Mouse (Mus musculus) liver, embryonic 12.5 days (tissue): ENCODE measurements around the gene Xxylt1. TPM values are rescaled to one million over a fixed set of nuclear protein-coding genes. Genes with fewer than 3 reads are reported as not detected.
"Not testable (repeated sequence)": the region's sequence is repeated elsewhere in the genome, so short reads cannot be mapped to it uniquely, and the experiment has no call there.

ENCODE experiments used
- ATAC-seq: fragments of 200-750 bp; cut with Nextera tagmentation; 2 replicates; pipeline ENCODE4 v1.8.0; 2017; ENCODE audit warnings: moderate number of reproducible peaks, mild to moderate bottlenecking, moderate library complexity
- H3K27ac ChIP-seq: fragments of 300-500 bp; sonication (generic); 2 replicates; pipeline ENCODE4 v1.5.1; 2016; ENCODE audit warnings: mild to moderate bottlenecking
- H3K27me3 ChIP-seq: fragments of 300-500 bp; sonication (generic); replicated peaks from 2 replicates; pipeline ENCODE4 v1.6.1; 2016; ENCODE audit warnings: mild to moderate bottlenecking, moderate library complexity
- H3K36me3 ChIP-seq: fragments of 300-500 bp; sonication (generic); 2 replicates; pipeline ENCODE4 v1.6.1; 2016; ENCODE audit warnings: mild to moderate bottlenecking, moderate library complexity
- H3K4me1 ChIP-seq: fragments of 300-500 bp; sonication (generic); 2 replicates; pipeline ENCODE4 v1.6.1; 2016
- H3K4me2 ChIP-seq: fragments of 300-500 bp; sonication (generic); 2 replicates; pipeline ENCODE4 v1.6.1; 2016; ENCODE audit warnings: mild to moderate bottlenecking, moderate library complexity
- H3K4me3 ChIP-seq: fragments of 300-500 bp; sonication (generic); 2 replicates; pipeline ENCODE4 v1.5.1; 2016; ENCODE audit warnings: mild to moderate bottlenecking, moderate library complexity
- H3K9ac ChIP-seq: fragments of 300-500 bp; sonication (generic); 2 replicates; pipeline ENCODE4 v1.6.1; 2016; ENCODE audit warnings: mild to moderate bottlenecking, moderate library complexity
- H3K9me3 ChIP-seq: fragments of 300-500 bp; sonication (generic); replicated peaks from 2 replicates; pipeline ENCODE4 v1.6.1; 2016; ENCODE audit warnings: mild to moderate bottlenecking, moderate library complexity
- WGBS: fragments of 180-500 bp; shearing (Covaris S2); methylation state at CpG from one replicate; pipeline ENCODE4 v1.1.7; 2016; ENCODE audit not compliant: insufficient replicate concordance; 5-methylcytosine and 5-hydroxymethylcytosine counted together
- polyA plus RNA-seq: library from polyadenylated mRNA; unstranded; fragments of >200 nt; fragmentation: Nextera tagmentation; extraction: Ambion mirVana; gene quantifications from 2 replicates; pipeline ENCODE4 v1.2.1, GENCODE M21; 2016

The Xxylt1 gene
- polyA plus RNA-seq, 1 experiment from 2014 or later, result 7.5 TPM

DNA sequence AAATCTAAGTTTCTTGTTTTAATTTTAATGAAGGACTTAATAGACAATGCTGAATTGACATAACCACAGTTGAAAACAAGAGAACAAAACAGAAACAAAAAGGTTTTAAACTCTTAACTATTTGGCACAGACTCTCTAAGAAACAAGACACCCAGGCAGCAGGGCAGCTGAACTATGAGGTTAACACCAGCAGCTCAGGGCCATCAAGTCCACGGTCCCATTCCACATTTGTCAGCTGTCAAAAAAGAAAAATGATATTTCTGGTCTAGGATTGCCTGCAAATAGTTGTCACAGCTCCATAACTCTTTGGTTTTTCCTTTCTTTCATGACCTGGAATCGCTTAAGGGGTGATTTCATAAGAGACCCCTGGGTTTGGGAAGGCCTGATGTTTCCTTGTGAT lies 64.6 kb downstream of the Xxylt1 start:
- no peak for ATAC-seq
- H3K4me1 ChIP-seq, result peaks cover 19% of the 10 kb centered on the region
- 65% methylated on average over 2 of the region's 2 CpGs for WGBS

DNA sequence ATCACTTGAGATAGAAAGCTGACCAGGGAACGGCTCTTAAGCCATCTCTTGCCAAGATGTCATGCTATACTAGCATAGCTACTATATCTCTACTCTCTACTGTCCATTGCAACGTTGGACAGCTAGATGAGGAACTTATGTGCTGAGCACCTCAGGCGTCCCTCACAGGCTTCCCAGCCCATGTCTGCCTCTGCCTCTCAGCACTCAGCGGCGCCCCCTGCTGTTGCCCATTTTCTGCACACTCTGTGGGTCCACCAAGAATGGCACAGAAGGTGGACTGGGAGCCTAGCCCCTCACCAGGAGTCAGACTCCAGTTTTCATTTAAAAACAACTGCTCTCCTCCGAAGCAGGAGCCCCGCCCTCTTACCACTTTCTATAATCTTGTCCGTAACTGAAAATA lies 65.1 kb downstream of the Xxylt1 start:
- Histone ChIP-seq H3K27me3 (no peaks in the 10 kb centered on the region), H3K9me3 (no peaks in the 10 kb centered on the region), H3K27ac (no peak overlapping the region), H3K4me3 (no peak overlapping the region), H3K4me1 (peaks cover 14% of the 10 kb centered on the region), H3K36me3 (no peaks in the 10 kb centered on the region), H3K4me2 (no peak overlapping the region), H3K9ac (no peak overlapping the region)
- ATAC-seq, result no peak
- 56% methylated on average over 8 of the region's 8 CpGs for WGBS

More for the DNA sequence above, 64.6 kb downstream of the Xxylt1 start:
- Histone ChIP-seq H3K4me2 (no peak overlapping the region), H3K4me3 (no peak overlapping the region), H3K27ac (no peak overlapping the region), H3K9ac (no peak overlapping the region), H3K9me3 (no peaks in the 10 kb centered on the region), H3K36me3 (no peaks in the 10 kb centered on the region), H3K27me3 (no peaks in the 10 kb centered on the region)

DNA sequence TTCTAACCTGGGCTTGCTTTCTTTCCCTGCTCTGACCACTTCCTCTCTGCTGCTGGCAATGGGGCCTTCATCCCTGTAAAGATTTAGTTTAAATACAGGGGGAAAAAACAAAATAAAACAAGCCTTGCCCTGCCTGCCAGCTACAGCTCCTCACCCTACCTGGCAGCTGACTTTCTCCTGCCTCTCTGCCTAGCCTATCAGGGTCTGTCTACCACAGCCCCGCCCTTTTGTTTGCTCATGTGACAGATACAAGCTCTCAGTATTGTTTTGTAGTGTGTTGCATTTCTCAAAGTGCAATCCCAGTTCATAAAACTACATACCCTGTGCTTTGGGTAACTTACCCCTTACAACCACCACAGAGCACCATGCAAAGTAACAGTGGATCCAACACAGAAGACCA lies 66.0 kb downstream of the Xxylt1 start:
- no peak overlapping the region for H3K27ac ChIP-seq
- H3K27me3 ChIP-seq, result no peaks in the 10 kb centered on the region
- no peak for ATAC-seq
- no peaks in the 10 kb centered on the region for H3K9me3 ChIP-seq
- H3K4me3 ChIP-seq, result no peak overlapping the region
- H3K4me1 ChIP-seq, result peaks cover 10% of the 10 kb centered on the region
- no peaks in the 10 kb centered on the region for H3K36me3 ChIP-seq
- 76% methylated on average over 1 of the region's 1 CpGs for WGBS
- no peak overlapping the region for H3K4me2 ChIP-seq
- no peak overlapping the region for H3K9ac ChIP-seq

DNA sequence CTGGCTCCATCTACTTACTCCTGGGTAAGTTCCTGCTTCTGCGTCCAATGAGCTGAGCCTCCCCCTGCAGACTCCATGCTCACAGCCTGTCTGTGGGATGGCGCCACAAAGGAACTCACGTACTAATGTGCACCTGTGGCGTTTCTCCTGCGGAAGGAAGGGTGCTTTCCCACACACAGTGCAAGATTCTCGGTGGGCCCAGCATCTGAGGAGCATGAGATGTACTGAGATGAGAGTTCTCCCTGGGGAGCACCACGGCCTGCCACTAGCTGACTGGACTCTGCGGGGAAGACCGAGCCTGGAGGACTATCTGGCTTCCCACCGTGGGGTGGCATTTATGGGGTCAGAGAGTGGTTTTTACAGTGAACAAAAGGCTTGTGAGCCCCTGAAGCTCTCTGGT lies 69.0 kb downstream of the Xxylt1 start:
- WGBS, result 82% methylated on average over 10 of the region's 10 CpGs

DNA sequence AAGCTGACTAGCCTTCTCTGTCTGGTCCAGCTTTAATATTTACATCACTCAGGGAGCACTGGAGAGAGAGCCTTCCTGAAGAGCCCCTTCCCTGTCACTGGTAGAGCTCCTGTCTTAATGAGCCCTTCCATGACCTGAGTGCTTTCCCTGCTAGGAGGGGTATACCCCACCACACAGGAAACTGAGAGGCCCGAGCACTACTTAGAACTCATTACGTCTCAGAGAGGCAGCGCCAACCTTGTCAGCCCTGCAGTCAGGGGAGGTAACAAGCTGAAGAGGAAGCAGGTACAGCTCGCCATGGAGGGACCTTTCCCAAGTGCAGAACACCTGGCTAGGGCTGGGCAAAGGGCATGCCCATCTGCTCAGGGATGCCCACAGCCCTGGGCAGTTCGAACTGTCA lies 70.8 kb downstream of the Xxylt1 start:
- no peak overlapping the region for H3K9ac ChIP-seq
- no peak overlapping the region for H3K27ac ChIP-seq
- peaks cover 14% of the 10 kb centered on the region for H3K4me1 ChIP-seq
- peaks cover 11% of the 10 kb centered on the region; the same call in 1 of the 2 replicates for H3K36me3 ChIP-seq
- no peak overlapping the region for H3K4me2 ChIP-seq
- H3K27me3 ChIP-seq, result no peaks in the 10 kb centered on the region
- H3K4me3 ChIP-seq, result no peak overlapping the region
- no peak for ATAC-seq
- no peaks in the 10 kb centered on the region for H3K9me3 ChIP-seq
- WGBS, result 67% methylated on average over 5 of the region's 5 CpGs

More for the DNA sequence above, 69.0 kb downstream of the Xxylt1 start:
- Histone ChIP-seq H3K4me3 (no peak overlapping the region), H3K36me3 (peaks cover 4% of the 10 kb centered on the region; the same call in 1 of the 2 replicates), H3K4me1 (peaks cover 10% of the 10 kb centered on the region), H3K9me3 (no peaks in the 10 kb centered on the region), H3K27ac (no peak overlapping the region), H3K4me2 (no peak overlapping the region), H3K27me3 (no peaks in the 10 kb centered on the region), H3K9ac (no peak overlapping the region)
- no peak for ATAC-seq

DNA sequence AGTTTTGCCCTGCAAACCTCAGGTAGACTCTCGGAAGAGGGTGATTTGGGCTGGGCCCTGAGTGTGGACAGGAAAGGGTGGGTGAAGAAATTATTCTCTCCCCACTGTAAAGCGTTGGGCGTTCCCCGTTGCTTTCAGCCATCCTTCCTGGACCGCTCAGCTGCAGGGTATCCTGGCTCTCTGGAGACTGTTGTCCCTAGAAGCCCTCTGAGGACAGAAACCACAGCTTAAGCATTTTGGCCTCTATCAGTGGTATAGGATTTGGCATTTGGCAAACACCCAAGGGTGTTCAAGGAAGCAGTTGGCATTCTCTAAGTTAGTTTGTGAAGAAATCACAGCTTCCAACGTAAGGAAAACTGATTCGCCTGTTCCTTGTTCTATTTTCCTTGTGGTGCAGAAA lies 72.9 kb downstream of the Xxylt1 start:
- H3K4me2 ChIP-seq, result no peak overlapping the region
- no peaks in the 10 kb centered on the region for H3K27me3 ChIP-seq
- peaks cover 11% of the 10 kb centered on the region; the same call in 1 of the 2 replicates for H3K36me3 ChIP-seq
- no peak for ATAC-seq
- WGBS, result 76% methylated on average over 7 of the region's 7 CpGs
- H3K9me3 ChIP-seq, result no peaks in the 10 kb centered on the region
- H3K9ac ChIP-seq, result no peak overlapping the region
- H3K4me1 ChIP-seq, result peaks cover 29% of the 10 kb centered on the region
- no peak overlapping the region for H3K4me3 ChIP-seq
- H3K27ac ChIP-seq, result no peak overlapping the region

DNA sequence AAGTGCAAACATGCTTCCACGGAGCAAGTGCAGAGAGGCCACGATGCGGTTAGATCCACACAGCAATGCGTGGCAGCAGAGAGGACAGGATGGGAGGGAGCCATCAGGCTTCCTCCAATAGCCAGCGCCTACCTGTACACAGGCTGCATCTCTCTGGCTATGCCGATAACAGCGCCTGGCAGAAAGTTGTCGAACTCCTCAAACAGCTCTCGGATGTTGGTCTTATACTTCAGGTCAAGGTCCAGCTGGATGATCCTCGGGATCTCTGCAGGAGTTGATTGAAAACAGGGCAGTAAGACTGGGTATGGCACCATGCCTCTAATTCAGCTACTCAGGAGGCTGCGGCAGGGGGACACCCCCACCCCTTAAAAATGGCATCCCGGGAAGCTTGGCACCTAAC lies 73.7 kb downstream of the Xxylt1 start:
- Histone ChIP-seq H3K27me3 (no peaks in the 10 kb centered on the region), H3K4me3 (no peak overlapping the region)
- ATAC-seq, result no peak

DNA sequence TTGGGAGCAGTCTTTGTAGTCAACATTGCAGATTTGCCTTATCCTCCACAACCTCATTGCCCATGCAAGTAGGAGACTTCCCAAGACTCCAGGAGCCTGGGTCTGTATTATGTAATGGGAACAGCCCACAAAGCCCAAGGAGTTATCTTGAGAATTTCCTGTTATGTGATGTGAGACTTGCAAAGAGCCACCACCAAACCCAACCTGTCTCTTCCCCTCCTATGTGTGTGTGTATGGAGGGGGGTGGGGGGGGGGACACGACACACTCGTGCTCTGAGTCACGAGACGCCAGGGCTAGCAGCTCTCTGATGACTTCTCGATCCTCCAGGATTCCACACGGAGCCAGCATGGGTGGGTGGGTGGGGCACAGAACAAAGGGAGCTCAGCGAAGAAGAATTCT lies 75.5 kb downstream of the Xxylt1 start:
- Histone ChIP-seq H3K4me3 (no peak overlapping the region), H3K27ac (no peak overlapping the region; the same call in 1 of the 2 replicates), H3K36me3 (peaks cover 11% of the 10 kb centered on the region; the same call in 1 of the 2 replicates), H3K4me1 (peaks cover 35% of the 10 kb centered on the region), H3K27me3 (no peaks in the 10 kb centered on the region), H3K4me2 (no peak overlapping the region; the same call in 1 of the 2 replicates), H3K9ac (no peak overlapping the region), H3K9me3 (no peaks in the 10 kb centered on the region)
- ATAC-seq, result no peak
- WGBS, result 24% methylated on average over 7 of the region's 7 CpGs

More for the DNA sequence above, 73.7 kb downstream of the Xxylt1 start:
- Histone ChIP-seq H3K4me2 (no peak overlapping the region), H3K9me3 (no peaks in the 10 kb centered on the region), H3K9ac (no peak overlapping the region), H3K27ac (no peak overlapping the region), H3K4me1 (peaks cover 35% of the 10 kb centered on the region), H3K36me3 (peaks cover 11% of the 10 kb centered on the region; the same call in 1 of the 2 replicates)
- 82% methylated on average over 12 of the region's 12 CpGs for WGBS

DNA sequence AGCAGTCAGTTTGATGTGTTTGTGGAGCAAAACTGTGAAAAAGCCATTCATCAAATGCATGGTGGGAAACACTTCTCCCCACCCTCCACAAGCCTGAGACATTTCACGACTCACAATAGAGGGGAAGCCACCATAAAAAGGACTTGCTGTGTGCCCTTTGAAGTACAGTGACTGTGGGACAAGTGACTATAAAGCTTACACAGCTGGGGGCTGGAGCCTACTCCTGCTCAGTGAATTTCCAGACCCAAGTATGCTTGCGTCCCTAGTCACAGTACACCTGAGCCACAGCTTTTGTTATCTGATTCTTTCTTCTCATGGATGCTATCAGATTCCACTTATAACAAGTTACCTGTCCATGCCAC lies 76.9 kb downstream of the Xxylt1 start:
- H3K27me3 ChIP-seq, result no peaks in the 10 kb centered on the region
- 46% methylated on average over 2 of the region's 2 CpGs for WGBS
- H3K9me3 ChIP-seq, result no peaks in the 10 kb centered on the region
- 0 out of 2 replicates have a peak overlapping the region, but pooled peaks have one; percentile 31 for H3K27ac ChIP-seq
- no peak overlapping the region; the same call in 1 of the 2 replicates for H3K9ac ChIP-seq
- peaks cover 35% of the 10 kb centered on the region for H3K4me1 ChIP-seq
- H3K4me2 ChIP-seq, result peak overlapping the region; percentile 56
- H3K36me3 ChIP-seq, result peaks cover 11% of the 10 kb centered on the region
- H3K4me3 ChIP-seq, result no peak overlapping the region
- ATAC-seq, result no peak

DNA sequence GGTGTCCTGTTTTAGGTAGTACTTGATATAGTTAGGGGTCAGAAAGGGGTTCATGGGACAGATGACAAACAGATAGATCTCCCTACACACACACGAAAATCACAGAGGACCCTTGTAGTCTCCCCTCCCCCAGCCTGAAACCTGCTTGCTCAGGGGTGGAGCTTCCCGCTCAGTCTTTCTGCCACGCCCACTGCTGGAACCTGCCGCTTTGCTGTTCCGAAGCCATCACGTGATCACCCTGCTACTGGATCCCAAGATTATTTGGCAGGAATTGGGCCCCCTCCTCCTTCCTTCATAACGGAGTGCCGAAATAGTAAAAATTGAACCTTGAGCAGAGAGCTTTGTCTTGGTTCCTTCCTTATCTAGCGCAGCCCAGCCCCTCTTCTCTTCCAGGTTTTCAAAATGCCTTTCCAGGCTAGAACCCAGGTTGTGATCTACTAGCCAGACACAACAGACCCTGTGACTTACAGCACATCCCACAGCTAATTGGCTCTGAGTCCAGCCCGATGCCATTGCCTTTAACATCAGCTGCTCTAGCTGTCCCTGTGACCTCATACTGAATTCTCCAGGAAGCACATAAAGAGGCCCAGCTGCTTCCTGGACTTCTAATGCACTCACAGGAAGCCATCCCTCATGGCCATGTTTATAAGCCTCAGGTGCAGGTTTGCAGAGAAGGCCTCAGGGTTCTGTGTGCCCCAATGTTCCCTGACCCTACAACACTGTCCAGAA lies 77.5 kb downstream of the Xxylt1 start:
- not testable (repeated sequence) for H3K27me3 ChIP-seq, H3K9me3 ChIP-seq, H3K4me3 ChIP-seq
- Histone ChIP-seq H3K4me2 (peak overlapping the region; percentile 56), H3K27ac (0 out of 2 replicates have a peak overlapping the region, but pooled peaks have one; percentile 31), H3K36me3 (peaks cover 11% of the 10 kb centered on the region), H3K4me1 (peaks cover 35% of the 10 kb centered on the region), H3K9ac (peak overlapping the region; percentile 31; the same call in 1 of the 2 replicates)
- WGBS, result 5% methylated on average over 10 of the region's 10 CpGs
- 0 out of 2 replicates have a peak, but pooled peaks have one; percentile 32 for ATAC-seq

DNA sequence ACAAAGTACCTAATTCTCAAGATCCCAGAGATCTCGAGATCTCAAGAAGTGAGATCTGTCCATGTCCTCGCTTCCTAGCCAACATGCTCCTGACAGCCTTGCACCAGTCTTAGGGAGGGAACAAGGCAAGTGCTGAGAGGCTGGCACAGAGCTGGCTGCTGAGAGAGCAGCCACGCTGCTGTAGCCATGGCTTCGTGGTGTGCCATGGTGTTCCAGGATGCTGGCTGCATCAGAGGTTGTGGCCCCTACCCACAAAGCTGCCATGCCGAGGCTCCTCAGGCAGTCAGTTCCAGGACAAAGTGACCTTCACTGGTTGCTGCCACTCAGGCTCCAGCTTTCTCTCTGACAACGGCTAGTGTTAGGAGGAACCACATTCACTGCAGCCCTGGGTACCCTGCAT lies 78.3 kb downstream of the Xxylt1 start:
- 55% methylated on average over 6 of the region's 6 CpGs for WGBS
- no peak overlapping the region for H3K9ac ChIP-seq

DNA sequence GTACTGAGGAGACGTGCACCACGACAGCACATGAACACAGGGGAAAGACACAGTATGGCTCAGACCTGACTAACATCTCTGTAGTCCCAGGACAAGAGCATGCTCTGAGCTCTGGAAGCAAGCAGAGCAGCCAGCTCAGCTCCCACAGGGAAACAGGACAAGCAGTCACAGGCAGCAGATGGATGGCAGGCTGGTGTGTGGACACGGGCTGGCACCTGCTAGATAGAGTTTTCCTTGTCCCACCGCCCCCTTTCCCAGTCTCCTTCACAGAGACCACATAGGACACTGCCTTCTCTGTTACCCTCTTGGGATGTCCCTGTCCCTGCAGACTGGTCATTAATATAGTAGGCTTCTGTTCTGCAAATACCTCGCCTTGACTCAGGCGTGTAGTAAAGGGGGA lies 79.1 kb downstream of the Xxylt1 start:
- no peaks in the 10 kb centered on the region for H3K27me3 ChIP-seq
- H3K36me3 ChIP-seq, result peaks cover 6% of the 10 kb centered on the region
- no peak overlapping the region for H3K4me3 ChIP-seq
- no peak for ATAC-seq
- no peak overlapping the region for H3K9ac ChIP-seq
- peaks cover 35% of the 10 kb centered on the region for H3K4me1 ChIP-seq
- no peak overlapping the region for H3K27ac ChIP-seq
- 76% methylated on average over 6 of the region's 6 CpGs for WGBS
- no peaks in the 10 kb centered on the region for H3K9me3 ChIP-seq
- no peak overlapping the region for H3K4me2 ChIP-seq

More for the DNA sequence above, 78.3 kb downstream of the Xxylt1 start:
- Histone ChIP-seq H3K4me2 (no peak overlapping the region), H3K9me3 (no peaks in the 10 kb centered on the region), H3K27ac (no peak overlapping the region), H3K4me1 (peaks cover 35% of the 10 kb centered on the region), H3K4me3 (no peak overlapping the region), H3K27me3 (no peaks in the 10 kb centered on the region), H3K36me3 (peaks cover 11% of the 10 kb centered on the region)
- 0 out of 2 replicates have a peak, but pooled peaks have one; percentile 31 for ATAC-seq
